Mouse (Mus musculus) embryonic stem cell, embryonic (primary cell): ENCODE results near the gene Tfap2b.

Experiments used
- CTCF ChIA-PET, 4 experiments: fragments of 300-600 bp in 2 of 4; fragments of 350-600 bp in 2 of 4; sonication (Branson Sonifier 250); formaldehyde crosslinking; loops; one replicate each; lab custom pipeline; 2022; ENCODE audit warnings: inconsistent platforms in 2 of 4; lab: Charles Lee
- POLR2A ChIA-PET, 4 experiments: fragments of 300-600 bp in 2 of 4; fragments of 350-600 bp in 2 of 4; sonication (Branson Sonifier 250); formaldehyde crosslinking; loops; one replicate each; lab custom pipeline; 2022; ENCODE audit warnings: antibody characterized with exemption in 4 of 4, inconsistent platforms in 1 of 4; lab: Charles Lee

Gene Tfap2b

DNA sequence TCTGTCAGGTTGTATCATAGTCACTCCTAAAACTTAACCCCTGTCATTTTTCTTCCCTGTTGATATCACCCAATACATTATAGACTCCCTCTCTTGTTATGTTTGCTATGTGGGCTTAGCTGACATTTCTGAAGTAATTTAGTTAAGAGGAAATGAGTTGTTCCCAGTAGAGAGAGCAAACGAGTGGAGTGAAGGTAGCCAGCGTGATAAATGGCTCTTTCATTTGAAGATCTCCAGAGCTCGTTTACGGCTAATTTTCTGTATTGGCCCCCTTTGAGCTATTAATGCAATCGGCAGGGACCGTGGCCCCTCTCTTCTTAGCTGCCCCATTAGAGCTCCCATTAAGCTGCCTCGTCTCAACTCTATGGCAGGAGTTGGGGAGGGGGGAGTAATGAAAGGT, 12.9 kb downstream of the Tfap2b start:
- ChIA-PET CTCF (no interaction called here), POLR2A (interaction anchor here in 1 of 4 experiments (0.5 to 1.8 kb wide), 2 partner anchors 13 to 40 kb away, joined by 3 to 6 read pairs; no protein-coding TSS in a partner anchor)

- POLR2A ChIA-PET, result no interaction called here
These were observed 18.0 kb downstream of the Tfap2b start for GRCm38 (mm10) chr1:19226699-19227098.

GRCm38 (mm10) chr1:19230926-19231573, 22.3 kb downstream of the Tfap2b start:
- POLR2A ChIA-PET, result interaction anchor here in 1 of 4 experiments (1.1 kb wide), 2 partner anchors 9 to 19 kb away, joined by 3 read pairs; no protein-coding TSS in a partner anchor
- CTCF ChIA-PET, result interaction anchor here in 1 of 4 experiments (0.6 kb wide), 2 partner anchors 10 to 25 kb away, joined by 3 to 14 read pairs; no protein-coding TSS in a partner anchor

More at GRCm38 (mm10) chr1:19226699-19227098, 18.0 kb downstream of the Tfap2b start:
- CTCF ChIA-PET, result no interaction called here

DNA sequence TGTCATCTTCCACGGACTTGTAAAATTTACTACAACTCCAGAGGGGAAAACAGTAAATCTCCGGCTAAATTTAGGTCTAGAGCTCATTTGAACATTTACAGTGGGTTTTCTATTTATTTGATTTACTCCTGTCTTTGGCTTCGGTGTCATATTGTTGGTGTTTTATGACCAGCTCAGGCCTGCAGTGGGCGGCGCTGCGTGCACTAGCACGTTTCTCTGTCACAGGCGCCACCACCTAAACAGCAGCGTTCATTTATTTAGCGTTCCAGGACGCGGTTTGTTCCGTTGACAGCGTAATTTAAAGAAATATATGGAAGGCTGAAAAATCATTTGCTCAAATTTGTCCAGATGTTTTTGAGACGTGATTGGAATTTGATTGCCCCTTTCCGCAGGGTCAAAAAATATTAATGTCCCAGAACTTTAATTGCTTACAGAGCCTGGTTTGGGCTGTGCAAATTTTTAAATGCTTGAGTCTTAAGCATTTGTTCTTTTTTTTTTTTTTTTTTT, 22.9 kb downstream of the Tfap2b start:
- ChIA-PET CTCF (interaction anchor here in 1 of 4 experiments (0.6 kb wide), 1 partner anchor 10 kb away, joined by 14 read pairs; no protein-coding TSS in a partner anchor), POLR2A (interaction anchor here in 1 of 4 experiments (1.1 kb wide), 2 partner anchors 9 to 20 kb away, joined by 3 read pairs; no protein-coding TSS in a partner anchor)

DNA sequence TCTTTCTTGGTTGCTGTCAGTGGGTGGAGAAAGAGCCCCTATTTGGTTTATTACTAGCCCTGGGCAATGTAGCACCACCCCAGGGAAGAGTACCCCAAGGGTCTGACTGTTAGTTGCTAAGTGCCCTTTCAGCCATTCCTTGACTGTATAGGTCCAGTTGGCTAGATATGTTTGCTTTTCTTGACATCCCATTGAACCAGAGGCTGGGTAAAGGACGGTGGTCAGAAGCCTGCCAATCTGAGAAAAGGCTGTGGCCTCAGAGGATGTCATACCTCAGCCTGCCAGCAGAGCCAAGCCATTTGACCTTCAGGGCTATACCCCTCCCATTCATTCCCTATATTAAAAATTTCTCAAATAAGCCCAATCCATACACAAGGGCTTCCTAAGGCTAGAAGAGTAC, 24.0 kb downstream of the Tfap2b start:
- ChIA-PET CTCF (no interaction called here), POLR2A (no interaction called here)

DNA sequence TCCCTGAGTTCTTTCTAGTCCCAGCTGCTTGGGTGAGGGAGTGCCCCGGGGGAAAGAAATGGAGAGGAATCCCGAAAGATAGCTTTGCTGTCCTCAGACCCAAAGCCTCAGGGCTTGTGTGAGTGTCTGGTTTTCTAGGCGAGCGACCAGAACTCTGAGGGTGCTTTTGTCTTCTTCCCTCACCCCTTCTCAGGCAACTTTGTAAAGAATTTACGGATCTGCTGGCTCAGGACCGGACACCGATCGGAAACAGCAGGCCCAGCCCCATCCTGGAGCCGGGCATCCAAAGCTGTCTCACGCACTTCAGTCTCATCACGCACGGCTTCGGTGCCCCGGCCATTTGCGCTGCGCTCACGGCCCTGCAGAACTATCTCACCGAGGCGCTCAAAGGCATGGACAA, 25.1 kb downstream of the Tfap2b start:
- POLR2A ChIA-PET, result interaction anchor here in 2 of 4 experiments (0.7 to 2.6 kb wide), 5 partner anchors 16 to 220 kb away, joined by 3 to 7 read pairs (median 4); no protein-coding TSS in a partner anchor
- CTCF ChIA-PET, result interaction anchor here (0.7 to 1.1 kb wide), 4 partner anchors 27 to 97 kb away, joined by 4 to 9 read pairs (median 4); no protein-coding TSS in a partner anchor

GRCm38 (mm10) chr1:19234432-19235205, 25.9 kb downstream of the Tfap2b start:
- ChIA-PET POLR2A (interaction anchor here in 1 of 4 experiments (1.6 to 2.6 kb wide), 3 partner anchors 14 to 25 kb away, joined by 3 to 7 read pairs (median 6); no protein-coding TSS in a partner anchor), CTCF (interaction anchor here in 2 of 4 experiments (1.1 to 1.5 kb wide), 2 partner anchors 25 to 28 kb away, joined by 4 to 8 read pairs; no protein-coding TSS in a partner anchor)

DNA sequence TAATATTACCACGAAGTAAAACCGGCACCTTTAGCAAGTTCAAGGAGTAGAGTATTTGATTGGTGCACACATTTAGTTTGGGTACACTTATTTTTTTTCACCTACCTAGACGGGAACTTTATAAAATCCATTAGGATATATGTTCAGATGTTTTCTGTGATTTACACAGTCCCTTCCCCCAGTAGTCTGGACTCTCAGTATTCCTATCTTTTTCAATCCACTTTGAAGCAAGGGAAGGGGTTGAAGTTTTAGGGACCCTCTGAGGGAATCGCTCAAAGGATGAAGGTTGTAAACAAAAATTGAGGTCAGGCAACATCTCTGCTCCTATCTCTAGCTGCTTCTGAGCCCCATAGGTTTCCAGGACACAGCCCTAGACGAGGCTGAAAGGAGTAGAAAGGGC, 27.3 kb downstream of the Tfap2b start:
- CTCF ChIA-PET, result no interaction called here
- POLR2A ChIA-PET, result no interaction called here

DNA sequence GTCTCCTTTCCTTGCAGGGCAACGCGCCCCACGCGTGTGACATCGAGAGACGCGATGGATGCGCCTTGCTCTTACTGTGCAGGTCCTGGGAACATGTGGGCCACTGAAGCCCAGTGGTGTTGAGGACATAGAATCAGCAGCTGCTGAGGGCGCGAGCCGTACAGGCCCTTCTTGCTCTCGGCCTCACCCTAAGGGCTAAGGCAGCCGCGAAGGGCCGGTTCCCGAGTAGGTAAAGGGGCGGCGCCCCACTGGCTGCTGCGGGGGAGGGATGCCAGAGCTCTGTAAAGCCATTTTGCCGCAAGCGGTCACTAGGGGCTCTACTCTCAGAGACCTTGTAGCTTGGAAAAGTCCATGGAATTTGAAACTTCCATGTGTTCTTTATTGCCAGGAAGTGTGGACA, 27.9 kb downstream of the Tfap2b start:
- POLR2A ChIA-PET, result no interaction called here
- CTCF ChIA-PET, result interaction anchor here in 1 of 4 experiments (0.6 kb wide), 1 partner anchor 575 kb away, joined by 3 read pairs; no protein-coding TSS in a partner anchor

DNA sequence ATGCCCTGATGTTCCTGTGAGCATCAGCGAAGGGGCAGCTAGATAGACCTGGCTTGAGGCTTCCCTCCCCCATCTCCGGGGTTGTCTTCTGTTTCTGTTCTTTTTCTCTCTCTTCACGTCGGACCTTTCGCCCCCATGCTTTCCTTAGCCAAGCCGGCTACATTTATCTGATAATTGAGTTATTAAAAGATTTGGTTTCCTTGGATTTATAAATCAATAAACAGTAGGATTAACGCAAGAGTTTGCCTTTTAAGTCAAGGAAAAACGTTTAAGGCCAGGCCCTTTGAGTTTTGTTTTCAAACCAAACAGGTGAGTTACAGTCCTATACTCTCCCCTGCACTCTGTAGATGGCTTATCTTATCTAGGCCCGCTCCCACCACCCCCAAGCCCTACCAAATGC, 28.3 kb downstream of the Tfap2b start:
- POLR2A ChIA-PET, result no interaction called here
- CTCF ChIA-PET, result interaction anchor here in 1 of 4 experiments (0.6 to 0.7 kb wide), 2 partner anchors 132 to 574 kb away, joined by 3 read pairs; no protein-coding TSS in a partner anchor

GRCm38 (mm10) chr1:19237721-19238410, 29.2 kb downstream of the Tfap2b start:
- POLR2A ChIA-PET, result interaction anchor here in 1 of 4 experiments (0.6 kb wide), 2 partner anchors 28 to 212 kb away, joined by 3 to 5 read pairs; no protein-coding TSS in a partner anchor
- CTCF ChIA-PET, result interaction anchor here in 2 of 4 experiments (0.6 to 0.7 kb wide), 2 partner anchors 133 to 1212 kb away, joined by 3 to 11 read pairs; no protein-coding TSS in a partner anchor

- CTCF ChIA-PET, result no interaction called here
- POLR2A ChIA-PET, result interaction anchor here in 3 of 4 experiments (0.6 to 1.7 kb wide), 3 partner anchors 9 to 1658 kb away, joined by 3 to 5 read pairs (median 3); no protein-coding TSS in a partner anchor
These were observed 31.3 kb downstream of the Tfap2b start for GRCm38 (mm10) chr1:19240054-19240453.

- ChIA-PET POLR2A (interaction anchor here in 1 of 4 experiments (0.7 kb wide), 1 partner anchor 43 kb away, joined by 3 read pairs; no protein-coding TSS in a partner anchor), CTCF (interaction anchor here in 1 of 4 experiments (0.7 kb wide), 1 partner anchor 10 kb away, joined by 14 read pairs; no protein-coding TSS in a partner anchor)
These were observed 32.6 kb downstream of the Tfap2b start for GRCm38 (mm10) chr1:19241316-19241715.

- POLR2A ChIA-PET, result no interaction called here
- CTCF ChIA-PET, result interaction anchor here in 1 of 4 experiments (0.7 kb wide), 1 partner anchor 11 kb away, joined by 14 read pairs; no protein-coding TSS in a partner anchor
These were observed 33.3 kb downstream of the Tfap2b start for GRCm38 (mm10) chr1:19242021-19242420.

DNA sequence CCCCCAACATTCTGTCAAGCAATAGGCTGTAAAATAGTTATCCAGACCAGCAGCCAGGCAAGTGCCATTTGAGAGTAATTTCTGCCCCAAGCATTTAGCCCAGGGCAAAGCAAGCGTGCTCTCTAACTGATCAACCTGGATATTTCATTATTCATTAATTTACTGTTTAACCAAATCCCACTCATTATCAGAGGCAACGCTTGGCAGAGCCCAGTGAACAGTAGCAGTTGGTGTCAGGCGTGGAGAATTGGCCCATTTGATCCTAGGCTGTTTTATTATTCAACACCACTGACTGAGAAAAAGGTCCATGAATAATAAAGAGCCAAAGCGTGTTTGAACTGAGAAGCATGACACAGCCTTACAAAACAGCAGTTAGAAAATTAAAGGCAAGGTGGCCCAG, 36.3 kb downstream of the Tfap2b start:
- ChIA-PET POLR2A (no interaction called here), CTCF (no interaction called here)

- ChIA-PET POLR2A (no interaction called here), CTCF (no interaction called here)
These were observed 42.6 kb downstream of the Tfap2b start for GRCm38 (mm10) chr1:19251286-19251685.

GRCm38 (mm10) chr1:19269596-19269995, 60.9 kb downstream of the Tfap2b start:
- ChIA-PET POLR2A (no interaction called here), CTCF (interaction anchor here in 1 of 4 experiments (0.6 kb wide), 1 partner anchor 979 kb away, joined by 3 read pairs; no protein-coding TSS in a partner anchor)
